Mouse (Mus musculus) embryonic stem cell, embryonic (primary cell): Measurements from ENCODE around the gene Gmfg.

Experiments used
- CTCF ChIA-PET, 4 experiments: fragments of 300-600 bp in 2 of 4; fragments of 350-600 bp in 2 of 4; sonication (Branson Sonifier 250); formaldehyde crosslinking; loops; one replicate each; lab custom pipeline; 2022; ENCODE audit warnings: inconsistent platforms in 2 of 4; lab: Charles Lee
- POLR2A ChIA-PET, 4 experiments: fragments of 300-600 bp in 2 of 4; fragments of 350-600 bp in 2 of 4; sonication (Branson Sonifier 250); formaldehyde crosslinking; loops; one replicate each; lab custom pipeline; 2022; ENCODE audit warnings: antibody characterized with exemption in 4 of 4, inconsistent platforms in 1 of 4; lab: Charles Lee

Gmfg gene

GRCm38 (mm10) chr7:28447865-28448820 lies 10.9 kb downstream of the Gmfg start:
- ChIA-PET POLR2A (interaction anchor here (0.5 to 2.7 kb wide), 19 partner anchors 10 to 362 kb away, joined by 3 to 17 read pairs (median 3); partner anchors contain the start of genes Gmfg (in 2 of the 4), Med29 (in 1 of the 4), Paf1 (in 1 of the 4) and Pak4 (in 1 of the 4)), CTCF (interaction anchor here in 3 of 4 experiments (1.1 to 3.1 kb wide), 8 partner anchors 12 to 153 kb away, joined by 3 to 24 read pairs (median 6); partner anchors contain the start of gene Gmfg (in 1 of the 3))

GRCm38 (mm10) chr7:28451531-28452360 lies 14.5 kb downstream of the Gmfg start, which contains the start of gene Lrfn1:
TSS of gene Lrfn1 (plus strand) at chr7:28451980.
- ChIA-PET CTCF (no interaction called here), POLR2A (no interaction called here)

- ChIA-PET POLR2A (no interaction called here), CTCF (interaction anchor here in 1 of 4 experiments (0.7 kb wide), 1 partner anchor 19 kb away, joined by 3 read pairs; no protein-coding TSS in a partner anchor)
These were observed 15.2 kb downstream of the Gmfg start for GRCm38 (mm10) chr7:28452361-28453005.

- CTCF ChIA-PET: interaction anchor here in 2 of 4 experiments (0.5 to 1.9 kb wide), 3 partner anchors 11 to 160 kb away, joined by 3 to 6 read pairs (median 3); no protein-coding TSS in a partner anchor
These were observed 23.1 kb downstream of the Gmfg start for GRCm38 (mm10) chr7:28460361-28460760.

GRCm38 (mm10) chr7:28462769-28463168 lies 25.5 kb downstream of the Gmfg start:
- ChIA-PET CTCF (no interaction called here), POLR2A (interaction anchor here in 2 of 4 experiments (1.2 to 1.9 kb wide), 4 partner anchors 8 to 70 kb away, joined by 3 to 5 read pairs (median 3); partner anchors contain the start of genes Med29 (in 1 of the 2) and Paf1 (in 1 of the 2))

More at GRCm38 (mm10) chr7:28460361-28460760, 23.1 kb downstream of the Gmfg start:
- POLR2A ChIA-PET: interaction anchor here in 3 of 4 experiments (0.6 to 1.5 kb wide), 6 partner anchors 21 to 184 kb away, joined by 3 to 5 read pairs (median 4); no protein-coding TSS in a partner anchor

GRCm38 (mm10) chr7:28464416-28465212 lies 27.4 kb downstream of the Gmfg start:
- ChIA-PET CTCF (interaction anchor here in 3 of 4 experiments (0.5 to 1.8 kb wide), 8 partner anchors 18 to 562 kb away, joined by 3 to 8 read pairs (median 4); partner anchors contain the start of gene Gmfg (in 1 of the 3)), POLR2A (interaction anchor here (0.6 to 2.3 kb wide), 30 partner anchors 10 to 1139 kb away, joined by 3 to 8 read pairs (median 3); partner anchors contain the start of genes Gmfg (in 2 of the 4), Eif3k (in 1 of the 4), Med29 (in 1 of the 4) and Mrps12 (in 1 of the 4))

GRCm38 (mm10) chr7:28466721-28467212 lies 29.5 kb downstream of the Gmfg start:
- ChIA-PET POLR2A (interaction anchor here in 2 of 4 experiments (0.8 to 2.3 kb wide), 8 partner anchors 13 to 130 kb away, joined by 3 to 6 read pairs (median 4); partner anchors contain the start of gene Gmfg (in 2 of the 2)), CTCF (interaction anchor here in 1 of 4 experiments (0.8 to 1.2 kb wide), 3 partner anchors 20 to 128 kb away, joined by 3 read pairs; partner anchors contain the start of genes Med29, Paf1 and Supt5)

GRCm38 (mm10) chr7:28467213-28467751 lies 30.0 kb downstream of the Gmfg start:
- POLR2A ChIA-PET: interaction anchor here in 2 of 4 experiments (0.8 to 2.3 kb wide), 6 partner anchors 16 to 129 kb away, joined by 3 to 6 read pairs (median 4); partner anchors contain the start of gene Gmfg (in 2 of the 2)

GRCm38 (mm10) chr7:28476191-28476590 lies 38.9 kb downstream of the Gmfg start:
- ChIA-PET CTCF (interaction anchor here in 2 of 4 experiments (0.8 to 1.1 kb wide), 3 partner anchors 53 to 94 kb away, joined by 3 to 4 read pairs (median 3); no protein-coding TSS in a partner anchor), POLR2A (interaction anchor here in 3 of 4 experiments (0.5 to 1.3 kb wide), 3 partner anchors 24 to 266 kb away, joined by 3 read pairs; partner anchors contain the start of genes Mrps12 (in 1 of the 3), Rps16 (in 1 of the 3) and Sars2 (in 1 of the 3))

More at GRCm38 (mm10) chr7:28467213-28467751, 30.0 kb downstream of the Gmfg start:
- CTCF ChIA-PET: interaction anchor here in 1 of 4 experiments (0.9 kb wide), 1 partner anchor 75 kb away, joined by 3 read pairs; the partner anchor contains the start of genes Med29 and Paf1

- CTCF ChIA-PET: interaction anchor here in 1 of 4 experiments (1.1 to 1.3 kb wide), 2 partner anchors 51 to 91 kb away, joined by 3 to 4 read pairs; no protein-coding TSS in a partner anchor
- POLR2A ChIA-PET: interaction anchor here in 1 of 4 experiments (1.3 kb wide), 1 partner anchor 8 kb away, joined by 3 read pairs; no protein-coding TSS in a partner anchor
These were observed 40.1 kb downstream of the Gmfg start for GRCm38 (mm10) chr7:28477363-28477762.

GRCm38 (mm10) chr7:28478854-28479253 lies 41.6 kb downstream of the Gmfg start:
- CTCF ChIA-PET: no interaction called here
- POLR2A ChIA-PET: interaction anchor here in 2 of 4 experiments (1.2 to 1.5 kb wide), 5 partner anchors 8 to 32 kb away, joined by 3 to 5 read pairs (median 5); no protein-coding TSS in a partner anchor

GRCm38 (mm10) chr7:28482854-28483253 lies 45.6 kb downstream of the Gmfg start:
- POLR2A ChIA-PET: interaction anchor here in 2 of 4 experiments (0.6 to 2.9 kb wide), 14 partner anchors 9 to 605 kb away, joined by 3 to 9 read pairs (median 4); partner anchors contain the start of genes Gmfg (in 2 of the 2), Rps16 (in 1 of the 2) and Supt5 (in 1 of the 2)
- CTCF ChIA-PET: interaction anchor here in 1 of 4 experiments (1.0 to 1.3 kb wide), 2 partner anchors 10 to 42 kb away, joined by 3 read pairs; no protein-coding TSS in a partner anchor

- ChIA-PET CTCF (interaction anchor here in 2 of 4 experiments (0.5 to 1.7 kb wide), 3 partner anchors 15 to 117 kb away, joined by 3 to 6 read pairs (median 5); no protein-coding TSS in a partner anchor), POLR2A (interaction anchor here in 3 of 4 experiments (0.5 to 2.9 kb wide), 10 partner anchors 8 to 1984 kb away, joined by 3 to 9 read pairs (median 5); partner anchors contain the start of gene Gmfg (in 1 of the 3))
These were observed 46.9 kb downstream of the Gmfg start for GRCm38 (mm10) chr7:28484192-28484591.

GRCm38 (mm10) chr7:28488030-28488491 lies 50.8 kb downstream of the Gmfg start:
- CTCF ChIA-PET: interaction anchor here in 3 of 4 experiments (0.6 to 2.2 kb wide), 9 partner anchors 40 to 997 kb away, joined by 3 to 14 read pairs (median 4); partner anchors contain the start of gene Gmfg (in 2 of the 3)
- POLR2A ChIA-PET: interaction anchor here in 3 of 4 experiments (0.6 to 2.3 kb wide), 44 partner anchors 9 to 480 kb away, joined by 3 to 12 read pairs (median 4); partner anchors contain the start of genes Med29 (in 2 of the 3), Paf1 (in 2 of the 3), Pak4 (in 2 of the 3) and Gmfg (in 1 of the 3)
